Mouse (Mus musculus) heart, postnatal 0 days (tissue): ENCODE measurements at regions not wholly inside any gene's neighbourhood (a gene's known extent, or its start where the extent isn't known, plus 50 kb on each side); places are given as distances from the start of the nearest gene placed in this dataset.
A peak's percentile ranks its signal among the peaks of the same experiment; 100 is the strongest.

Source experiments
- ATAC-seq: fragments of 200-750 bp; cut with Nextera tagmentation; 2 replicates; pipeline ENCODE4 v1.8.0; 2017; ENCODE audit warnings: low read depth, moderate number of reproducible peaks, moderate library complexity; ENCODE audit not compliant: insufficient read depth
- DNase-seq: peaks from one replicate; pipeline ENCODE4 v3.0.0-alpha.2; 2016; ENCODE audit warnings: low spot score
- H3K27ac ChIP-seq: fragments of 300-500 bp; sonication (generic); 2 replicates; pipeline ENCODE4 v1.5.1; 2014; ENCODE audit warnings: low read depth, mild to moderate bottlenecking
- H3K27me3 ChIP-seq: fragments of 300-500 bp; sonication (generic); 2 replicates; pipeline ENCODE4 v1.6.1; 2014; ENCODE audit warnings: low read length, mixed read lengths; ENCODE audit not compliant: control insufficient read depth, insufficient read depth
- H3K36me3 ChIP-seq: fragments of 300-500 bp; sonication (generic); replicated peaks from 2 replicates; pipeline ENCODE4 v1.6.1; 2014; ENCODE audit warnings: low read length, mixed read lengths; ENCODE audit not compliant: control insufficient read depth, insufficient read depth
- H3K4me1 ChIP-seq: fragments of 300-500 bp; sonication (generic); 2 replicates; pipeline ENCODE4 v1.6.1; 2014; ENCODE audit warnings: antibody characterized with exemption; ENCODE audit not compliant: control insufficient read depth, insufficient read depth
- H3K4me2 ChIP-seq: fragments of 300-500 bp; sonication (generic); 2 replicates; pipeline ENCODE4 v1.6.1; 2014; ENCODE audit warnings: low read depth, mild to moderate bottlenecking, low read length, moderate library complexity
- H3K4me3 ChIP-seq: fragments of 300-500 bp; sonication (generic); 2 replicates; pipeline ENCODE4 v1.5.1; 2014; ENCODE audit warnings: low read depth, low read length
- H3K9ac ChIP-seq: fragments of 300-500 bp; sonication (generic); replicated peaks from 2 replicates; pipeline ENCODE4 v1.6.1; 2014; ENCODE audit warnings: low read depth, low read length, mixed read lengths
- H3K9me3 ChIP-seq: fragments of 300-500 bp; sonication (generic); replicated peaks from 2 replicates; pipeline ENCODE4 v1.6.1; 2016; ENCODE audit warnings: low read length; ENCODE audit not compliant: control insufficient read depth
- CTCF ChIP-seq: IDR thresholded peaks from 2 replicates; pipeline ENCODE4 v1.5.1; 2016; ENCODE audit warnings: antibody characterized with exemption, control low read depth, low read depth
- EP300 ChIP-seq: IDR thresholded peaks from 2 replicates; pipeline ENCODE4 v1.6.1; 2016; ENCODE audit warnings: antibody characterized with exemption, low read depth
- WGBS: fragments of 180-500 bp; shearing (Covaris S2); extraction: QIAGEN DNeasy Blood & Tissue Kit; methylation state at CpG from one replicate; pipeline ENCODE4 v1.1.7; 2014; 5-methylcytosine and 5-hydroxymethylcytosine counted together

GRCm38 (mm10) chr1:155041592-155041991 is 57.8 kb downstream of the Ier5 start:
- TF ChIP-seq CTCF (no peak), EP300 (no peak)
- ATAC-seq (no peak), DNase-seq (no peak)
- Histone ChIP-seq H3K4me3 (no peak overlapping the region), H3K27ac (peak overlapping the region; percentile 88), H3K27me3 (no peaks in the 10 kb centered on the region), H3K9me3 (no peaks in the 10 kb centered on the region), H3K9ac (no peak overlapping the region), H3K4me2 (no peak overlapping the region), H3K36me3 (no peaks in the 10 kb centered on the region), H3K4me1 (peaks cover 29% of the 10 kb centered on the region)
- WGBS = 52% methylated on average over 5 of the region's 5 CpGs

- Histone ChIP-seq H3K4me1 (peaks cover 29% of the 10 kb centered on the region), H3K4me2 (peak overlapping the region; percentile 18), H3K9ac (peak overlapping the region; percentile 33; the same call in 1 of the 2 replicates), H3K9me3 (no peaks in the 10 kb centered on the region), H3K27ac (peak overlapping the region; percentile 88), H3K27me3 (no peaks in the 10 kb centered on the region), H3K36me3 (no peaks in the 10 kb centered on the region), H3K4me3 (no peak overlapping the region)
- no peak for DNase-seq
- TF ChIP-seq CTCF = no peak
- TF ChIP-seq EP300 = no peak
- WGBS = 54% methylated on average over 1 of the region's 1 CpGs
- no peak for ATAC-seq
Measured at GRCm38 (mm10) chr1:155040939-155041371, 58.5 kb downstream of the Ier5 start.

- DNase-seq (peak; percentile 90), ATAC-seq (peak; percentile 87)
- Histone ChIP-seq H3K27me3 (no peaks in the 10 kb centered on the region), H3K27ac (peak overlapping the region; percentile 88), H3K9me3 (no peaks in the 10 kb centered on the region), H3K4me3 (no peak overlapping the region), H3K4me1 (peaks cover 29% of the 10 kb centered on the region), H3K4me2 (peak overlapping the region; percentile 18; the same call in 1 of the 2 replicates), H3K9ac (no peak overlapping the region), H3K36me3 (no peaks in the 10 kb centered on the region)
- WGBS = 5% methylated on average over 8 of the region's 9 CpGs
- no peak for TF ChIP-seq CTCF
- TF ChIP-seq EP300 = peak; percentile 77
Measured at GRCm38 (mm10) chr1:155040086-155040726, 59.2 kb downstream of the Ier5 start.

- H3K4me3 ChIP-seq = no peak overlapping the region
- no peaks in the 10 kb centered on the region for H3K9me3 ChIP-seq
- ATAC-seq (peak; percentile 87), DNase-seq (peak; percentile 91)
- no peak overlapping the region for H3K9ac ChIP-seq
- H3K4me1 ChIP-seq = peaks cover 29% of the 10 kb centered on the region
- no peaks in the 10 kb centered on the region for H3K27me3 ChIP-seq
- WGBS = 26% methylated on average over 11 of the region's 11 CpGs
- H3K4me2 ChIP-seq = no peak overlapping the region
- H3K36me3 ChIP-seq = no peaks in the 10 kb centered on the region
- TF ChIP-seq CTCF (no peak), EP300 (no peak)
- peak overlapping the region; percentile 88 for H3K27ac ChIP-seq
Measured at GRCm38 (mm10) chr1:155038631-155039625, 60.5 kb downstream of the Ier5 start.

- no peaks in the 10 kb centered on the region for H3K9me3 ChIP-seq
- no peak overlapping the region for H3K4me3 ChIP-seq
- no peaks in the 10 kb centered on the region for H3K27me3 ChIP-seq
- no peak for ATAC-seq
- no peak overlapping the region for H3K4me2 ChIP-seq
- no peak overlapping the region for H3K27ac ChIP-seq
- WGBS = 37% methylated on average over 3 of the region's 3 CpGs
- no peak for DNase-seq
- no peaks in the 10 kb centered on the region for H3K36me3 ChIP-seq
- TF ChIP-seq CTCF = no peak
- TF ChIP-seq EP300 = no peak
- H3K9ac ChIP-seq = 0 out of 2 replicates have a peak overlapping the region, but pooled peaks have one; percentile 3
- H3K4me1 ChIP-seq = peaks cover 29% of the 10 kb centered on the region
Measured at GRCm38 (mm10) chr1:155037479-155037878, 62.0 kb downstream of the Ier5 start.
